Mouse (Mus musculus) gastrocnemius, postnatal 25 days (tissue): ENCODE data around the gene Rpp25l. TPM values are rescaled to one million over a fixed set of nuclear protein-coding genes. Genes with fewer than 3 reads are reported as not detected.
A peak's percentile ranks its signal among the peaks of the same experiment; 100 is the strongest.

ENCODE experiments used
- DNase-seq: peaks from one replicate; pipeline ENCODE4 v3.0.0; 2022
- long read RNA-seq, 2 experiments: library from polyadenylated mRNA; stranded (forward); transcript quantifications; one replicate each; pipeline ENCODE4 v2.0.0; 2021
- total RNA-seq, 2 experiments: library from RNA; stranded (reverse); gene quantifications; 1 replicate in 1 of 2; 2 replicates in 1 of 2; pipeline ENCODE4 v1.2.3; 2021

The Rpp25l gene
- 10 to 100 TPM; 43.2 to 46.9 TPM for total RNA-seq
- long read RNA-seq, experiment 1, transcript Rpp25l-201 (2 exons, 856 nt): major isoform, 47 of 51 reads
- long read RNA-seq, experiment 1, partial matches to known transcripts: 0 of 51 reads
- long read RNA-seq, experiment 1, other reads (novel, unspliced or antisense): 4 of 51 reads
- long read RNA-seq, experiment 2, transcript Rpp25l-201 (2 exons, 856 nt): major isoform, 32 of 33 reads
- long read RNA-seq, experiment 2, partial matches to known transcripts: 0 of 33 reads
- long read RNA-seq, experiment 2, other reads (novel, unspliced or antisense): 1 of 33 reads

- peak; percentile 88 for DNase-seq
Measured at GRCm38 (mm10) chr4:41713197-41714067, at the start of gene Rpp25l. TSS of gene Rpp25l (minus strand) at chr4:41713534.

DNA sequence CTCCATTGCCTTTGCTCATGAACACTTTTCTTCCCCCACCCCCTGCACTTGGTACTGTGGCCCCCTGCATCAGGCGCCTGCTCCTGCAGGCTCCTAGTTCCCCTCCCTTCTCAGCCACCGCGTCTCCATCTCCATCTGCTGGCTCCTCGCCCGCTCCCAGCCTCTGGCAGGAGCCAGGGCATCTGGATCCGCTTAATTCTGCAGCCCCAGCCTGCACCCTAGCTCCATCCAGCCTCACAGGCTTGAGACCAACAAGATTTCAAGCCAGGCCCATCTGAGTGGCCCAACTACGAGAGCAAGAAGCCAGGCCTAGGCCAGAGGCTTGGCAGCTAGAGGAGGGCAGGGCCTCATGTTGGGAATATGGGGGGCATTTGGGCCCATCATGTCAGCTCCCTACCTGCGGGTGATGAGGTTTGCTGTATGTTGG is 49.4 kb upstream of the Rpp25l start:
- peak; percentile 89 for DNase-seq

DNA sequence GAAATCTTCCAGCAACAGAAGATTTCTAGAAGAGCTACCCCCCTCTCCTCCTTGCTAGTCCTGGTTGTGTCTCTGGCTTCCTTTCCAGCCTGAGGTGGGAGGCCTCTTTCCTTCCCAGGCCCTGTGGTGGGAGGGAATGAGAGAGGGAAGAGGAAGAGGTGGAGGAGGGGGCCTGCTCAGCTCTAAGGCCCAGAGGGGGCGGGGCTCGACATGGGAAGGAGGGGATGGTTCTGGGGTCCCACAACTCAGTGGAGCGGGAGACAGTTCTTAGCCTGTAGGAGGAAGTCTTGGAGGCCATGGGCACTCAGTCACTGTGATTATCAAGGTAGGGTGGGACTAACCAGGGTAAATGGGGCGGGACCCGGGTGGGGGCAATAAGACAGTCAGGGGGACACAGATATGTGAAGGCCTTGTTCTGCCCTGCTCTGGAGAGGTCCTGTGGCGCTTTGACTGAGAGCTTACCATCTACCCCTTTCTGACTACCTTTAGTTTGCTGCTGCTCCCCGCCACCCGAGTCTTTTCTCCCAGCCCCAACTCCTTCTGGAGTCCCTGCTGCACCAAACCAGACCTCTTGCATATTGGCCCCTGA is 48.9 kb upstream of the Rpp25l start:
- peak; percentile 53 for DNase-seq

- DNase-seq: no peak
Measured at GRCm38 (mm10) chr4:41761680-41762079, 48.3 kb upstream of the Rpp25l start.

GRCm38 (mm10) chr4:41760911-41761310 is 47.6 kb upstream of the Rpp25l start:
- DNase-seq: no peak

DNA sequence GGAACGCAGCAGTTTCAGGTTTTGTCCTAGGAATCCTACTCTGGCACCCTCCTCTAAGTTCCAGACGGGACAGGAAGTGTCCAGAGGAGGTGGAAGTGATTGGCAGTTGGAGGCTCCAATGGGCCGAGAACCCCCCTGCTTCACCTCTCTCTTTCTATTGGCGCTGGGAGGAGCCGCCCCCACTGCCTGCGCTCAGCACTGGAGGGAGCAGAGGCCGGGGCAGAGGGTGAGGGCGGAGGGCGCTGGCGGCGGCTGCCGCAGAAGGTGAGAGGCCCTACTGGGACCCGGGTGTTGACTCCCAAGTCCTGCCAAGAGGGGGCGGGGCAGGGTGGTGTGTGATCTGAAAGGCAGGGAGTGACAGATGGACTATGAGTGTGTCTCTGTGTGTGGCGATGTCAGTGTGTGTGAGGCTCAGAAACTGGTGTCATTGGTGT is 47.0 kb upstream of the Rpp25l start:
- DNase-seq: peak; percentile 96

GRCm38 (mm10) chr4:41759656-41760287 is 46.4 kb upstream of the Rpp25l start:
- no peak for DNase-seq

GRCm38 (mm10) chr4:41759206-41759605 is 45.9 kb upstream of the Rpp25l start:
- DNase-seq: no peak

- no peak for DNase-seq
Measured at GRCm38 (mm10) chr4:41758701-41759100, 45.4 kb upstream of the Rpp25l start.

DNA sequence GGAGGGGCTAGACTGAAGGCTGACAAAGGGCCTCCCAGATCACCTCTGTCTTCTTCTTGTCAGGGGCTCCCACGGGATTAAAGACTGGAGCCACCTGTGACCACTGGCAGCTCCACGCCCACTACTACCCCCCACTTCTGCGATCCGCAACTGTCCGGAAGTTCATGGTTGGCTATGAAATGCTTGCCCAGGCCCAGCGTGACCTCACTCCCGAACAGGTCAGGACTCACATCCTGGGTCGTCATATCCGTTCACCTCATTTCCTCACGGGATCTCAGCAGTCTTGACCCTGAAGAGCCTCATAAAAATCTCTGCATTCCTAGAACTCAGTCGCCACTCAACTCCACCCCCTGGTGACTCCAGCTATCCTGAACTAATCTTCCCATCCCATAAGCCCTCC is 44.7 kb upstream of the Rpp25l start:
- DNase-seq: no peak

DNA sequence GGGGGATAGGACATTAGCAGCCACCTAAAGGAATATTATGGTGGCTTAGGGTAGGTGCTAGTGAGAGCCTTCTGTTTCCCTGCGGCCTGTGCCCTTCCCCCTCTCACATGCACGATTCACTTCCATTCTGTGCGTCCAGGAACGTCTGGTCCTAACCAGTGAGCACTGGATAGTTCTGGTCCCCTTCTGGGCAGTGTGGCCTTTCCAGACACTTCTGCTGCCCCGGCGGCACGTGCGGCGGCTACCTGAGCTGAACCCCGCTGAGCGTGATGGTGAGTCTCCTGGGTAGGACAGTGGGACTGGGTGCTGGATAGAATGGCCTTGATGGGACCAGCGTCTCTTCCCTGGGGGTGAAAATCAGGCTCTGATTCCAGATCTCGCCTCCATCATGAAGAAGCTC is 44.0 kb upstream of the Rpp25l start:
- DNase-seq: no peak

DNA sequence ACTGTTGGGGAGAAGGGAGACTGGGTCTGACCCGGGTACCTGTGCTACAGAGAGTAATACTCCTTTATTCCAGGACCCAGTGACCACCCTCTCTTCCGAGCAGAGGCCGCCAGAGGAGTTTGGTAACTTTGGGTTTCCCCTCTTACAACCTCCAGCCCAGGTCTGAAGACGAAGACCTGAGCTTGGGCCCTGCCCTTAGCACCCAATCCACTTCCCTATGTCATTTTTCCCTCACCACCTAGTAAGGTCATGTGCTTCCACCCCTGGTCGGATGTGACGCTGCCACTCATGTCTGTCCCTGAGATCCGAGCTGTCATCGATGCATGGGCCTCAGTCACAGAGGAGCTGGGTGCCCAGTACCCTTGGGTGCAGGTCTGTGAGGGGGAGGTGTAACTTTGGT is 43.1 kb upstream of the Rpp25l start:
- DNase-seq: no peak

GRCm38 (mm10) chr4:41755338-41756305 is 42.3 kb upstream of the Rpp25l start, which contains the start of gene Sigmar1:
TSS of gene Sigmar1 (minus strand) at chr4:41756157.
- peak; percentile 80 for DNase-seq

- DNase-seq: no peak
Measured at GRCm38 (mm10) chr4:41754797-41755337, 41.5 kb upstream of the Rpp25l start, which contains the start of gene Galt. TSS of gene Galt (plus strand) at chr4:41755228.

DNA sequence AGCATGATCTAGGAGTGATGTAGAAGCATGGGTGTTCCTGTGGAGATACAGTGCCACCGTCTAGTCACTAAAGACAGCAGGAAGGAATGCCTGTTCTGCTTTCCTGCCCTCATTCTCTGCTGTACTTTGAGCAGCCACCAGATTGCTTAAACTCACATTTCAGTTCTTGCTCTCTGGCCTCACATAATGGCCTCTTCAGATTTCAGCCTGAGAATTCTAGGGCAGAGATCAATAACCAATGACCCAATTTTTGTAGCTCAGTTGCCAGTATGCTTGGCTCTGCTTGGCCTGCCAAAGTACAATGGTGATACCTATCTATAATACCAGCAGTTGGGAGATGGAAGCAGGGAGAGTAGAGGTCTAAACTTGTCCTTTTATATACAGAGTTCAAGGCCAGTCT is 31.7 kb upstream of the Rpp25l start:
- DNase-seq: no peak

- DNase-seq: no peak
Measured at GRCm38 (mm10) chr4:41744131-41744530, 30.8 kb upstream of the Rpp25l start.

GRCm38 (mm10) chr4:41741158-41741560 is 27.8 kb upstream of the Rpp25l start:
- peak; percentile 93 for DNase-seq

- DNase-seq: no peak
Measured at GRCm38 (mm10) chr4:41740380-41741157, 27.2 kb upstream of the Rpp25l start.

DNA sequence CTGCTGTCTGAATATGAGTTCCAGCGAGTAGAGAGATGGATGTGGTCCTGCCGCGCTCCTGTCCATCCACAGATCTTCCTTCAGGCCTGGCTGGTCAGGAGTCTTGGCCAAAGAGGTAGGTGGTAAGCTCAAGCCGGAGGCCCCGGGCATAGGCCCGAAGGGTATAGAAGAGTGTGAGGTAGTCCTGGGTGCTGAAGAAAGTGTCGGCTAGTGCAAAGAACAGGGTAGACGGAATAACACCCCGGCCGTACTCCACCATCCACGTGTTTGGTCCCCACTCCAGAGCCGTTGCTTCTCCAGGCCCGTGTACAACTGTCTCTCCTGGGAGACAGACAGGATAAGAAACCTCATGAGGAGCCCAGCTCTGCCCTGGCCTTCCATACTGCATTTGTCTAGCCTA is 25.9 kb upstream of the Rpp25l start:
- no peak for DNase-seq

DNA sequence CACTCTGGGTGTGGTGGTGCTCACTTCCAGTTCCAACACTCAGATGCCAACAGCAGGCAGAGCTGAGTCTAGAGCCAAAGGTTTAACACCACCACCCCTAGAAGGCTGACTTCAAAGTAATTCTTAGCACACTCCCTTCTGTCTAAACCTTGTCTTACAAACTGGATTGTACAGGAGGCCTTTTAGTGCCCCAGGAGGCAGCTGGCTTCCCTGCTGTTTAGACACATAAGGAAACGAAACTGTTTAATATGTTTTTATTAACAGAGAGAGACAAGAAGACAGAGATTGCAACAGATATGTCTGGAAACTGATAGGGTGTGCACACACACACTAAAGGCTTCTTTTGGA is 24.9 kb upstream of the Rpp25l start:
- no peak for DNase-seq
